Mouse (Mus musculus): ENCODE measurements around the gene Pus10.
"Not testable (repeated sequence)": the region's sequence is repeated elsewhere in the genome, so short reads cannot be mapped to it uniquely, and the experiment has no call there.

Gene Pus10

DNA sequence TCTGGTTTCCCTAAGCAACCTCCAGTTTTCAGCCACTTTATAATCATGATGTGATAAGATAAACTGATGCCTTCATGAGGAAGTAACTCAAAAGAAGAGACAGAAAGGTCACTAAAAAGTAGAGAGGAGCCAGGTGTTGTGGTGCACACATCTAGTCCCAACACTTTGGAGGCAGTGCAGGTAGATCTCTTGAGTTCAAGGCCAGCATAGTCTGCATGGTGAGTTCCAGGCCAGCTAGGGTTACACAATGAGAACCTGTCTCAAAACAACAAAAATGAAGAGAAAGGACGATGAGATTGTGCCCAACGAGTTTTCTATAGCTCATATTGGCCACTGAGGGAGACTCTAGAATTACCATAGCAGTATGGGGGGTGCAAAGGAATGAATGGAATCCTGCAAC, 33.1 kb downstream of the Pus10 start:
- DNase-seq, result no peak

DNA sequence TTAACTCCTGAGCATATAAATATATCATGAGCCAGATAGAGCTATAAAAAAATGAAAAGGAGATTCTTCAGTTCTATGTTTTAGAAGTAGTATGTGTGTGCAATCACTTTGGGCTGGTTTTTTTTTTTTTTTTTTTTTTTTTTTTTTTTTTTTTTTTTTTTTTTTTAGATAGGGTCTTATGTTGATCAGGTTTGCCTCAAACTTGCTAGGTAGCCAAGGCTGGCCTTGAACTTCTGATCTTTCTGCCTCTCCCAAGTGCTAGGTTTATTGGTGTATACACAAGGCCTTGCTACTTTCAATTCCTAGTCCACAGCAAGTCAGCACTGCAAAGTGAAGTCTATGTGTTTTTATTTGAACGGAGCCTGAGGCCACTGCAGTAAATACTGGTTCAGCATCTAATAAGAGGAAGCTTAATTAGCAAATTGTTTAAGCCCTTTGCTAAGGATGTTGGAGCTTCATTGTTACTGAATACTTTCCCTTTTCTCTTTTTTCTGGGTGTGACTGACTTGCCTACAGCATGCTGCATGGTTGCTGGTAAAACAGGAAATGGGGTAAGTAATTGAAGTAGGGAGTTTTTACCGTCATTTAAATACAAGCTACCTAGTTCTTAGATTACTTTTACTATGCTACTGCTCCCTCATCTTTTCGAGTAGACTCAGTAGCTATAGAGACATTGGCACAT, 34.1 kb downstream of the Pus10 start:
- no peak for DNase-seq

DNA sequence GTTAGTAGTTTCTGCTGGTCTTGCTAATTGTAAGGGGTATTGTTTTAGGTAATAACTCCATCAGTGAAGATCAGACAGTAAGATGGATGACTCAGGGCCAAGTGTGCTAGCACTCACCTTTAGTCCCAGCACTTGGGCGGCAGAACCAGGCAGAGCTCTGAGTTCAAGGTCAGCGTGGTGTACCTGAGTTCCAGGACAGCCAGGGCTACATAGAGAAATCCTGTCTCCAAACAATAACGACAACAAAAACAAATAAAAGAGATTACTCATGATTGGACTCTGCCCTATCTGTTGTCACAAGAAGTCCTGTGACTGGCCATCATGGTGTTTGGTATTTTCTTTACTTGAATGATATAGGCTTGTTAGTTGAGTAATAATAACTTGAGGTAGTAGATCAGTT, 36.4 kb downstream of the Pus10 start:
- no peak for DNase-seq

- no peak for DNase-seq
Measured at GRCm38 (mm10) chr11:23704604-23705294, 39.3 kb downstream of the Pus10 start.

- DNase-seq, result no peak
Measured at GRCm38 (mm10) chr11:23712299-23712698, 46.8 kb downstream of the Pus10 start.

GRCm38 (mm10) chr11:23718856-23719255, 53.4 kb downstream of the Pus10 start:
- no peak for DNase-seq

DNA sequence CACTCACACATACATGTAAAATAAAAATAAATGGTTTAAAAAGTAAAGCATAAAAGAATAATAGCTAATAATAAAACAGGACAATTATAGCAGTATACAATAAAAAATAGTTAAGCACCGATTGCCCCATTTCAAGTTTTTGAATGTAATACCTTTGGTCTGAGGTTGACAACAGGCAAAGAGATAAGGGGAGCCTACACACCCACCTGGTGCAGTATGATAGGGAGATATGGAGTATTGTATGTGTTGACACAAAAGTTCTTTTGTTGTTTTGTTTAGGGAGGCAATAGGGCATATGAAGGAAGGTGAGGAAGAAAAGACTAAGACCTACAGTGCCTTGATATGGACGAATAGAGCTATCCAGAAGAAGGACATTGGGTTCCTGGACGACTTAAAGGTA, 54.4 kb downstream of the Pus10 start:
- DNase-seq, result no peak

DNA sequence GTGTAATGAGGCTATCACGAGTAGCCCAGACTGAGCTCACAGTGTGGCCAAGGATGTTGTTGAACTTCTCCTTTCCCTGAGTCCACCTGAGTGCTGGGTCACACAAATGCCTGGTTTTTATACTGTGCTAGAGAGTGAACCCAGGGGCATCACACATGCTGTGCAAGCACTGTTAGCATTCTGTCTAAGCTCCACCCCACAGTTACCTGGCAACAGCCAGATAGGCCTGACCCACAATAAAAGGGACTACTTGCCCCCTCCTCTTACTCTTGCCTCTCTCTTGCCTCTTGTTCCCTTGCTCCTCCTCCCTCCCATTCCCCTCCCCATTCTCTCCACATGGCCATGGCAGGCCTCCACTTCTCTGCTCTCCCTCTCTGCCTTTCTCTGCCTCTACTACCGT, 56.9 kb downstream of the Pus10 start:
- no peak for DNase-seq

- DNase-seq, result no peak
Measured at GRCm38 (mm10) chr11:23725850-23726249, 60.4 kb downstream of the Pus10 start.

DNA sequence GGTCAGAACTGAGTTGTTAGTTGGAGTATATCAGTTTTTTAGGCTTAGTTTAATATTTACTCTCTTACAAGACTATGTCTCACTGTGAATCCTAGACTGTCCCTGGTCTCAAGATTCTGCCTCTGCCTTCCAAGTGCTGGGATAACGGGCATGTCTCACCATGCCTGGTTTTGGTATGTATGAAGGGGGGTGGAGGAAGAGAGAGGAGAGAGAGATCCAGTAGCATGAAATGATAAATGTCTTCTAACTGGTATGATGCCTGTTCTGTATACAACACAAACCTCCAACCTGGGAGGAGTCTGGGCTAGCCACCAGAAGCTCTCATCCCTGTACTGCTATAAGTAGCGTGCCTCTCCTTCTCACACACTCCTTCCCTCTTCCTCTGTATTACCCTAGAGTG, 61.0 kb downstream of the Pus10 start:
- no peak for DNase-seq

- DNase-seq, result no peak
Measured at GRCm38 (mm10) chr11:23728186-23728585, 62.7 kb downstream of the Pus10 start.

- DNase-seq, result peak; percentile 5 to 36
Measured at GRCm38 (mm10) chr11:23730120-23730519, 64.6 kb downstream of the Pus10 start.

DNA sequence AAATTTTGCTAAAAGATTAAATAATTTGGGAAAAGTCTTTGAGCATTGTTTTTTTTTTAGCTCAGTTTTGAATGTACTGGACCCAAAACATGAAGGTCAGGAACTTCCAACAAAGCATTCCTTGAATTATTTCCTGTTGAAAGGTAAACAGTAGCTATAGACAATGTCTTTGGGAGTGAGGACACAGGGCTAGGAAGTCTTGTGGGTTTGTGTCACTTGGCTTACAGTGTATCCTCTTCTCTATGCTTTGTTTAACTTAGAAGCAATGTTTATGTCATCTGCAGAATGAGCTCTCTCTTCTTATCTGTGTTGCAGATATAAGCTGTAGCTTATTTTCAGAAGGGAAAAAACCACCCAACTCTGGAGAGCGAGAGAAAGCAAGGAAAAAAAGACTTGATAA, 67.4 kb downstream of the Pus10 start:
- no peak for DNase-seq

- DNase-seq, result no peak
Measured at GRCm38 (mm10) chr11:23734749-23735286, 69.3 kb downstream of the Pus10 start.

DNA sequence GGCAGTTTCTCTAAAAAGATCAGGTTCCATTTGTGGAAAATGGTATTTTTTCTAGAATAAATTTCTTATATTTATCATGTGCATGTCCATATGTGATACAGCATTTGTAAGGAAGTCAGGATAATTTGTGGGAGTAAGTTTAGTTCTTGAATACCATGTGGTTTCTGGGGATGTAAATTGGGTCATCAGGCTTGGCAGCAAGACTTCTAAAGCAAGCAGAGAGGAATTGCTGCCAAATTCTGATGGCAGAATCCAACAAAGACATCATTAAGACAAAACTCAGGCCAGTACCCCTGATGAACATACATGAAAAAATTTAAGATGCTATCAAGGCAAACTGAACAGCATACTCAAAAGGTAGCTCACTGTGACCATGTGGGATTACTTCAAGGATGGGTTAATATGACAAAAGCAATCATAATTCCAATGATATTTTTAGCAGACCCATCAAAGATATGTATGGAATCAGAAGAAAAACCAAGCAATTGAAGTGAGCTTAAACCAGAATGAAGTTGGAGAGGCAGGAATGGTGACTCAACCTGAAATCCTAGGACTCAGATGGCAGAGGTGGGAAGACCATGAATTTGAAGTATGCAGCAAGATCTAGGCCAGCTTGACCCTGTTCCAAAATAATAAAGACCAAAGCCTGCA, 70.5 kb downstream of the Pus10 start:
- DNase-seq, result no peak

GRCm38 (mm10) chr11:23740895-23741294, 75.4 kb downstream of the Pus10 start:
- no peak for DNase-seq

DNA sequence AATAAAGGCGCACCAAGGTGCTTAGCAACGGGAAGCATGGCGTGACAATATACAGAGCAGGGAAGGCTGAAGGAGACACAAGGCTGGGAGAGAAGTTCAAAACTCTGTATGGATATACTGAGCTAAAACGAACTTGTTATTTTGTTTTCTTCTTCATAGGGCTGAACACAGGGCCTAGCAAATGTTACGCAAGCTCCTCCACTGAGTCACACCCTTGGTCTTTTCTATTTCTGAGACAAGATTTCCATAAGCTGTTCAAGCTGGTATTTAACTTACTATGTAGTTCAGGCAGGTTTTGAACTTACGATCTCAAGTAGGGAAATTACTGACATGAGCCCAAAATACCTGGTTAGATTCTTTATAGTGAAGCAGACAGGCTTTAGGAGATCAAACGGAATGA, 75.9 kb downstream of the Pus10 start:
- no peak for DNase-seq

- DNase-seq, result no peak
Measured at GRCm38 (mm10) chr11:23744352-23744751, 78.9 kb downstream of the Pus10 start.

- no peak for DNase-seq
Measured at GRCm38 (mm10) chr11:23746102-23746501, 80.6 kb downstream of the Pus10 start.

DNA sequence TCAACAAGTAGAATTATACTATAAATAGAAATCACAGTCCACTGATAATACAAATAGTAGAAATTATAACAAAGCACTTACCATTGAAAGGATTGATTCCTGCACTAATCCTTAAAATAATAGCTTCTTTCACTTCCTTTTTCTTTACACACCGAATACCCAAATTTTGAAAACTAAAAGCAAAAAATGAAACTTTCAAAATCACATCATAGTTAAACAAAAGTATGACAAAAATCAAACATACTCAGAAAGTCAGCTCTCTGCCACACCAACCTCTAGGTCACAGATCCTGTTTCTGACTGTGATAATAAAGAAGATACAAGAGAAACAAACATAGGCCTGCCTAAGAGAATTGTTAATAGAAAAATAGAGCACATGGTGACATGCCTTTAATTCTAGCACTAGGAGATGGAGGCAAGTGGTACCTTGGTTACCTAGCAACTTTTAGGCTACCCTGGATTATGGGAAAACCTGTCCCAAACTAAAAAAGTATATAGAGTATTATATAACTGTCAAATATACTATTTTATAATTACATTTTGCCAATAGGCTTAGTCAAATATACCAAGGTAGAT, 87.7 kb downstream of the Pus10 start:
- no peak for DNase-seq

DNA sequence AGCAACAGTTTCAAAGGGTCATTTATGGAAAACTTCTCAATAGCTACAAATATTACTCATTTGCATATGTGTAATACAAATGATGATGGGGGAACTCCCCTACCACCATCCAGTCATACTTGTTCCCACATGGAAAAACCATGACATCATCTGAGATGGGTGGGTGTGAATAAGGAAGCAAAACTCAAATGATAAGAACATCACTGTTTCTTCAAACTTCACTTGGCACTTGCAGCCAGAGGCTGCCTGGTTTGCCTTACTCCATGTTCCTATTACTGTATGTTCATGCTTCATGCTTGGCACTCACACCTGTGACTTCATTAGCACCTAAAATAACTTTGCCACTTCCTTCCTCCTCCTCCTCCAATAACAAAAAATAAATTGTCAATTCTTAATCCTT, 88.9 kb downstream of the Pus10 start:
- DNase-seq, result no peak

- DNase-seq, result no peak
Measured at GRCm38 (mm10) chr11:23758218-23758617, 92.7 kb downstream of the Pus10 start.

GRCm38 (mm10) chr11:23762635-23763034, 97.2 kb downstream of the Pus10 start:
- no peak for DNase-seq

DNA sequence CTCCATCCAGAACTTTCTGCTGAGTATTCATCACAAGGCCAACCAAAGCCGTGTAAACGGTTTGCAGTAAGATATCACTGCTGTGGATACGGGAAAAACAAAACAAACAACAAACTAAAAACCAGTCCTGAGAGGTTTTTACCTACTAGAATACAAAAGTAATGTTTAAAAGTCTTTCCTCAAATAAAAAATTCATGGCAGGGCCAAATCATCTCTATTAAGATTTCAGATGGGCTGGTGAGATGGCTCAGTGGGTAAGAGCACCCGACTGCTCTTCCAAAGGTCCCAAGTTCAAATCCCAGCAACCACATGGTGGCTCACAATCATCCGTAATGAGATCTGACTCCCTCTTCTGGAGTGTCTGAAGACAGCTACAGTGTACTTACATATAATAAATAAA, 101.9 kb downstream of the Pus10 start:
- DNase-seq, result not testable (repeated sequence)
